Mouse (Mus musculus) kidney, adult 8-10 months (tissue): ENCODE results near the gene Wrb.
"Not testable (repeated sequence)": the region's sequence is repeated elsewhere in the genome, so short reads cannot be mapped to it uniquely, and the experiment has no call there.

Experiments
- DNase-seq, 2 experiments: peaks; one replicate each; pipeline ENCODE4 v3.0.0; 2022

Gene Wrb

GRCm38 (mm10) chr16:96145110-96145800, at the start of gene Wrb:
Wrb (plus strand) TSS chr16:96145407.
- peak; percentile 99 for DNase-seq

GRCm38 (mm10) chr16:96095966-96096365, 49.2 kb upstream of the Wrb start:
- DNase-seq: no peak

GRCm38 (mm10) chr16:96097811-96098210, 47.4 kb upstream of the Wrb start:
- not testable (repeated sequence) for DNase-seq

GRCm38 (mm10) chr16:96103036-96103435, 42.2 kb upstream of the Wrb start:
- DNase-seq: peak in 1 of 2 experiments; percentile 30

GRCm38 (mm10) chr16:96109673-96110072, 35.5 kb upstream of the Wrb start:
- DNase-seq: no peak

GRCm38 (mm10) chr16:96110655-96111345, 34.4 kb upstream of the Wrb start:
- no peak for DNase-seq

GRCm38 (mm10) chr16:96112769-96113168, 32.4 kb upstream of the Wrb start:
- DNase-seq: no peak

GRCm38 (mm10) chr16:96114729-96115128, 30.5 kb upstream of the Wrb start:
- no peak for DNase-seq

- no peak for DNase-seq
Observed at GRCm38 (mm10) chr16:96120022-96120623, 25.1 kb upstream of the Wrb start.

GRCm38 (mm10) chr16:96126684-96127171, 18.5 kb upstream of the Wrb start:
- DNase-seq: peak in 1 of 2 experiments; percentile 13

- no peak for DNase-seq
Observed at GRCm38 (mm10) chr16:96127288-96127656, 17.9 kb upstream of the Wrb start.

- DNase-seq: peak; percentile 96 to 98
Observed at GRCm38 (mm10) chr16:96127657-96128344, 17.4 kb upstream of the Wrb start, which contains the start of gene Hmgn1. Hmgn1 (minus strand) TSS chr16:96127729.

GRCm38 (mm10) chr16:96128466-96128865, 16.7 kb upstream of the Wrb start:
- DNase-seq: no peak

- not testable (repeated sequence) for DNase-seq
Observed at GRCm38 (mm10) chr16:96144748-96145109, 478 bp upstream of the Wrb start.

GRCm38 (mm10) chr16:96145814-96146213, 607 bp downstream of the Wrb start:
- no peak for DNase-seq

- DNase-seq: no peak
Observed at GRCm38 (mm10) chr16:96148834-96149233, 3.6 kb downstream of the Wrb start.

- DNase-seq: no peak
Observed at GRCm38 (mm10) chr16:96149311-96149710, 4.1 kb downstream of the Wrb start.

- no peak for DNase-seq
Observed at GRCm38 (mm10) chr16:96150995-96151394, 5.8 kb downstream of the Wrb start.

GRCm38 (mm10) chr16:96151551-96151950, 6.3 kb downstream of the Wrb start:
- DNase-seq: peak; percentile 36 to 65

- DNase-seq: no peak
Observed at GRCm38 (mm10) chr16:96154476-96154875, 9.3 kb downstream of the Wrb start.

GRCm38 (mm10) chr16:96156019-96156418, 10.8 kb downstream of the Wrb start:
- no peak for DNase-seq

- DNase-seq: no peak
Observed at GRCm38 (mm10) chr16:96157171-96157570, 12.0 kb downstream of the Wrb start.

- no peak for DNase-seq
Observed at GRCm38 (mm10) chr16:96158511-96159080, 13.4 kb downstream of the Wrb start.
